Mouse (Mus musculus) heart, embryonic 12.5 days (tissue): ENCODE data around the gene Dnajc28. TPM values are rescaled to one million over a fixed set of nuclear protein-coding genes. Genes with fewer than 3 reads are reported as not detected.

ENCODE experiments used
- ATAC-seq: fragments of 200-750 bp; cut with Nextera tagmentation; 2 replicates; pipeline ENCODE4 v1.8.0; 2017; ENCODE audit warnings: moderate TSS enrichment, moderate library complexity; ENCODE audit not compliant: insufficient number of reproducible peaks, low FRiP score
- H3K27ac ChIP-seq: fragments of 300-500 bp; sonication (generic); 2 replicates; pipeline ENCODE4 v1.5.1; 2016; ENCODE audit warnings: mild to moderate bottlenecking, moderate library complexity; ENCODE audit not compliant: poor library complexity, severe bottlenecking
- H3K27me3 ChIP-seq: fragments of 300-500 bp; sonication (generic); replicated peaks from 2 replicates; pipeline ENCODE4 v1.6.1; 2016; ENCODE audit warnings: mild to moderate bottlenecking, moderate library complexity
- H3K36me3 ChIP-seq: fragments of 300-500 bp; sonication (generic); 2 replicates; pipeline ENCODE4 v1.6.1; 2016; ENCODE audit warnings: mild to moderate bottlenecking, moderate library complexity
- H3K4me1 ChIP-seq: fragments of 300-500 bp; sonication (generic); replicated peaks from 2 replicates; pipeline ENCODE4 v1.6.1; 2016; ENCODE audit warnings: mild to moderate bottlenecking
- H3K4me2 ChIP-seq: fragments of 300-500 bp; sonication (generic); 2 replicates; pipeline ENCODE4 v1.6.1; 2016; ENCODE audit warnings: mild to moderate bottlenecking, moderate library complexity
- H3K4me3 ChIP-seq: fragments of 300-500 bp; sonication (generic); 2 replicates; pipeline ENCODE4 v1.5.1; 2016; ENCODE audit warnings: mild to moderate bottlenecking
- H3K9ac ChIP-seq: fragments of 300-500 bp; sonication (generic); 2 replicates; pipeline ENCODE4 v1.6.1; 2016; ENCODE audit warnings: mild to moderate bottlenecking, moderate library complexity
- H3K9me3 ChIP-seq: fragments of 300-500 bp; sonication (generic); replicated peaks from 2 replicates; pipeline ENCODE4 v1.6.1; 2016; ENCODE audit warnings: mild to moderate bottlenecking, moderate library complexity
- WGBS: fragments of 180-500 bp; shearing (Covaris S2); methylation state at CpG from one replicate; pipeline ENCODE4 v1.1.7; 2016; 5-methylcytosine and 5-hydroxymethylcytosine counted together
- polyA plus RNA-seq: library from polyadenylated mRNA; unstranded; fragments of >200 nt; fragmentation: Nextera tagmentation; extraction: Ambion mirVana; gene quantifications from 2 replicates; pipeline ENCODE4 v1.2.1, GENCODE M21; 2016

The Dnajc28 gene
- polyA plus RNA-seq, 1 experiment from 2014 or later = 3.8 TPM

GRCm38 (mm10) chr16:91606958-91607357, 11.9 kb downstream of the Dnajc28 start:
- no peak overlapping the region for H3K9ac ChIP-seq
- H3K9me3 ChIP-seq = no peaks in the 10 kb centered on the region
- no peak for ATAC-seq
- no peaks in the 10 kb centered on the region for H3K36me3 ChIP-seq
- H3K4me3 ChIP-seq = no peak overlapping the region
- H3K27me3 ChIP-seq = no peaks in the 10 kb centered on the region
- no peak overlapping the region for H3K27ac ChIP-seq
- WGBS = 83% methylated on average over 8 of the region's 8 CpGs
- H3K4me2 ChIP-seq = no peak overlapping the region
- H3K4me1 ChIP-seq = no peaks in the 10 kb centered on the region

DNA sequence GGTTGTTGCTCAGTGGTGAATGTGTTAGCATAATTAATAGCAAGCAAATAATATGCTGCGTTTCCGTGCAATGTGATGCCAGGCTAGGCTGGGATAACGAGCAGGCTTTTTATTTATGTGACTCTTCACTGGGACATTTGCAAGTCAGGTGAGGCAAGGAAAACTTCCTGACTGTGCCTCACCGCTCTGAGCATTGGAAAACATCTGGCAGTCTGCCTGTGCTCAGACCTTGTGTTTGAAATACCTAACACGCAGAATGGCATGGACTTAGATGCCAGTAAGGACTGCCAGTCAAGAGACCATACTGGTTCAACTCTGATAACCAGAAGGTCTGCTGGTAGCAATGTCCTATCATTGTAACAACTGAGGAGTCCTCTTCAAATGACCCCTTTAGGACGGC, 13.7 kb downstream of the Dnajc28 start:
- Histone ChIP-seq H3K36me3 (no peaks in the 10 kb centered on the region), H3K4me2 (no peak overlapping the region), H3K9me3 (no peaks in the 10 kb centered on the region), H3K27ac (no peak overlapping the region), H3K9ac (no peak overlapping the region), H3K4me3 (no peak overlapping the region), H3K4me1 (no peaks in the 10 kb centered on the region), H3K27me3 (no peaks in the 10 kb centered on the region)
- WGBS = 73% methylated on average over 6 of the region's 6 CpGs
- no peak for ATAC-seq

DNA sequence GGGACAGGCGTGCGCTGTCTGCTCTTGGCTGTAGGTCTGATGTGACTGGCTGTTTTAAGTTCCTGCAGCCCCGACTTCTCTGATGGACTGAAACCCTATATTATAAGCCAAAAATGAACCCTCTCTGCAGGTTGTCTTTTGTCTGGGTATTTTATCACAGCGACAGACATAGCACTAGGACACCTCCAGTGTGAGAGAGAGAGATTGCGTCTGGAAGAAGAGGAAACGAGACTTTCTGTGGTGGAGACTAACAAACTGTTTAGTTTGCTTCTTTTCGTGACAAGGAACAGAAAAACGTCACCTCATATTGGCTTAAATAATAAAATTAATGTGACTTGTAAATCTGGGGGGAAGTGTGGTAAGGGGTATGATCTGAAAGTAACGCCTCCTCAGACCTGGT, 17.1 kb downstream of the Dnajc28 start:
- WGBS = 67% methylated on average over 9 of the region's 9 CpGs
- Histone ChIP-seq H3K4me2 (no peak overlapping the region), H3K27me3 (0 out of 2 replicates have a peak, but pooled peaks cover 3% of the 10 kb centered on the region), H3K4me1 (peaks cover 4% of the 10 kb centered on the region; the same call in 1 of the 2 replicates), H3K36me3 (no peaks in the 10 kb centered on the region), H3K4me3 (no peak overlapping the region), H3K9me3 (no peaks in the 10 kb centered on the region), H3K9ac (no peak overlapping the region), H3K27ac (no peak overlapping the region)
- ATAC-seq = no peak

- 74% methylated on average over 4 of the region's 4 CpGs for WGBS
- Histone ChIP-seq H3K9ac (no peak overlapping the region), H3K4me2 (no peak overlapping the region), H3K27ac (no peak overlapping the region), H3K36me3 (no peaks in the 10 kb centered on the region), H3K9me3 (no peaks in the 10 kb centered on the region), H3K4me3 (no peak overlapping the region), H3K27me3 (0 out of 2 replicates have a peak, but pooled peaks cover 3% of the 10 kb centered on the region), H3K4me1 (peaks cover 8% of the 10 kb centered on the region; the same call in 1 of the 2 replicates)
- ATAC-seq = no peak
Observed at GRCm38 (mm10) chr16:91601081-91601480, 17.7 kb downstream of the Dnajc28 start.

- Histone ChIP-seq H3K4me3 (no peak overlapping the region), H3K27me3 (0 out of 2 replicates have a peak, but pooled peaks cover 3% of the 10 kb centered on the region), H3K36me3 (0 out of 2 replicates have a peak, but pooled peaks cover 2% of the 10 kb centered on the region), H3K27ac (no peak overlapping the region), H3K4me2 (no peak overlapping the region), H3K4me1 (peaks cover 8% of the 10 kb centered on the region; the same call in 1 of the 2 replicates), H3K9me3 (no peaks in the 10 kb centered on the region), H3K9ac (no peak overlapping the region)
- no peak for ATAC-seq
Observed at GRCm38 (mm10) chr16:91599242-91599641, 19.6 kb downstream of the Dnajc28 start.

DNA sequence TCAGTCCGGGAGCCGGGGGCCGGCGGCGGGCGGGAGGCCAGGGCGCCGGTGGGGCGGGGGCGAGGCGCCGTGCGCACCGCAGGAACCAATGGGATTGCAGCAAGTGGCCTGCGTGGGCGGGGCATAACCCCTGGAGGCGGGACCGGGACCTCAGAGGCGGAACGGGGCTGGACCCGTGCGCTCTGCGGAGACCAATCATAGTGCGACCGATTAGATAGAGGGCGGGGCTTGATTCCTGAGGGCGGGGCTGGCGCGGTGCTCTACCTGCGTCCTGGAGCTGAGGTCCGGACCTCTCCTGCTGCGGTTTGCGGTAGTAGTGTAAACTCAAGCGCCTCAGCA, 21.2 kb downstream of the Dnajc28 start, which contains the start of gene Tmem50b:
TSS of gene Tmem50b (minus strand) at position 129 of the 339 bp plus-strand sequence.
- Histone ChIP-seq H3K36me3 (0 out of 2 replicates have a peak, but pooled peaks cover 2% of the 10 kb centered on the region), H3K27me3 (0 out of 2 replicates have a peak, but pooled peaks cover 3% of the 10 kb centered on the region), H3K4me1 (peaks cover 10% of the 10 kb centered on the region; the same call in 1 of the 2 replicates), H3K9ac (peak within 1 kb of the TSS; percentile 87), H3K27ac (peak within 1 kb of the TSS; percentile 58), H3K4me3 (peak within 1 kb of the TSS; percentile 87), H3K4me2 (peak within 1 kb of the TSS; percentile 91), H3K9me3 (no peaks in the 10 kb centered on the region)
- ATAC-seq = peak; percentile 100
- WGBS = under 1% methylated on average over 34 of the region's 34 CpGs

- 0 out of 2 replicates have a peak, but pooled peaks cover 3% of the 10 kb centered on the region for H3K27me3 ChIP-seq
- under 1% methylated on average over 75 of the region's 75 CpGs for WGBS
- H3K36me3 ChIP-seq = 0 out of 2 replicates have a peak, but pooled peaks cover 2% of the 10 kb centered on the region
- peak overlapping the region; percentile 87 for H3K9ac ChIP-seq
- peak overlapping the region; percentile 87 for H3K4me3 ChIP-seq
- H3K4me2 ChIP-seq = peak overlapping the region; percentile 91
- peak; percentile 74 for ATAC-seq
- peak overlapping the region; percentile 58 for H3K27ac ChIP-seq
- peaks cover 16% of the 10 kb centered on the region for H3K4me1 ChIP-seq
- no peaks in the 10 kb centered on the region for H3K9me3 ChIP-seq
Observed at GRCm38 (mm10) chr16:91596779-91597671, 21.8 kb downstream of the Dnajc28 start.

- H3K4me3 ChIP-seq = peak overlapping the region; percentile 87
- H3K36me3 ChIP-seq = 0 out of 2 replicates have a peak, but pooled peaks cover 2% of the 10 kb centered on the region
- 0 out of 2 replicates have a peak, but pooled peaks cover 3% of the 10 kb centered on the region for H3K27me3 ChIP-seq
- no peak for ATAC-seq
- H3K9ac ChIP-seq = peak overlapping the region; percentile 87; the same call in 1 of the 2 replicates
- H3K27ac ChIP-seq = no peak overlapping the region
- no peaks in the 10 kb centered on the region for H3K9me3 ChIP-seq
- peaks cover 17% of the 10 kb centered on the region for H3K4me1 ChIP-seq
- H3K4me2 ChIP-seq = peak overlapping the region; percentile 91
- WGBS = 17% methylated on average over 9 of the region's 9 CpGs
Observed at GRCm38 (mm10) chr16:91596397-91596778, 22.4 kb downstream of the Dnajc28 start.

GRCm38 (mm10) chr16:91595076-91595475, 23.8 kb downstream of the Dnajc28 start:
- no peaks in the 10 kb centered on the region for H3K9me3 ChIP-seq
- 85% methylated on average over 6 of the region's 6 CpGs for WGBS
- H3K27me3 ChIP-seq = 0 out of 2 replicates have a peak, but pooled peaks cover 3% of the 10 kb centered on the region
- no peak overlapping the region for H3K4me2 ChIP-seq
- H3K27ac ChIP-seq = no peak overlapping the region
- ATAC-seq = no peak
- no peak overlapping the region for H3K9ac ChIP-seq
- no peak overlapping the region for H3K4me3 ChIP-seq
- H3K36me3 ChIP-seq = 0 out of 2 replicates have a peak, but pooled peaks cover 2% of the 10 kb centered on the region
- peaks cover 17% of the 10 kb centered on the region for H3K4me1 ChIP-seq

- H3K9me3 ChIP-seq = no peaks in the 10 kb centered on the region
- peaks cover 20% of the 10 kb centered on the region for H3K4me1 ChIP-seq
- 60% methylated on average over 3 of the region's 3 CpGs for WGBS
- no peaks in the 10 kb centered on the region for H3K27me3 ChIP-seq
- no peak overlapping the region for H3K4me2 ChIP-seq
- H3K9ac ChIP-seq = no peak overlapping the region
- no peak for ATAC-seq
- H3K4me3 ChIP-seq = no peak overlapping the region
- 0 out of 2 replicates have a peak, but pooled peaks cover 2% of the 10 kb centered on the region for H3K36me3 ChIP-seq
- no peak overlapping the region for H3K27ac ChIP-seq
Observed at GRCm38 (mm10) chr16:91593262-91593661, 25.6 kb downstream of the Dnajc28 start.

DNA sequence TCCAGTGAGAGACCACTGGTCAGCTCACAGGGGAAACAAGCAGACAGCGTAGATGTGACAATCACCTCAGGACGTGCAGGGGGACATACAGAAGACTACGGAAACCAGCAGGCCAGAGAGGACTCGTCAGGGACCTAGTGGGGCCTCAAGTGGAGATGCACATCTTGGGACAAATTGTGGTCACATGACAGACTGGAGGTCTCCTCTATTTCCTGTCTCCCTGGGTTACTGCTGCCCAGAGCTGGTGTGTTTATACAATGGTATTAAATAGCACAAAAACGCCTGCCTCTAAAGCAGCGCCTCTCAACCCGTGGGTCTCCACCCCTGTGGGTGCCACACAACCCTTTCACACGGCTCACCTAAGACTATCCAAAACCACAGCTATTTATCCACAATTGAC, 26.7 kb downstream of the Dnajc28 start:
- no peak for ATAC-seq
- Histone ChIP-seq H3K4me1 (peaks cover 17% of the 10 kb centered on the region), H3K36me3 (0 out of 2 replicates have a peak, but pooled peaks cover 2% of the 10 kb centered on the region), H3K4me2 (no peak overlapping the region), H3K9me3 (no peaks in the 10 kb centered on the region), H3K9ac (no peak overlapping the region), H3K27ac (no peak overlapping the region), H3K4me3 (no peak overlapping the region), H3K27me3 (no peaks in the 10 kb centered on the region)
- 61% methylated on average over 8 of the region's 8 CpGs for WGBS
